Mouse (Mus musculus) lung, embryonic 16.5 days (tissue): ENCODE measurements around the gene Olfr510. TPM values are rescaled to one million over a fixed set of nuclear protein-coding genes. Genes with fewer than 3 reads are reported as not detected.

Experiments used
- polyA plus RNA-seq: library from polyadenylated mRNA; unstranded; fragments of >200 nt; fragmentation: Nextera tagmentation; extraction: Ambion mirVana; gene quantifications from 2 replicates; pipeline ENCODE4 v1.2.1, GENCODE M21; 2015

The Olfr510 gene
- polyA plus RNA-seq, 1 experiment from 2014 or later, result not detected

Other genes with a start within 250 kb of the Olfr510 start
- not detected in 2 replicates for gene Olfr497, start 246.0 kb upstream of the Olfr510 start, polyA plus RNA-seq
- not detected in 2 replicates for gene Olfr498, start 201.1 kb upstream of the Olfr510 start, polyA plus RNA-seq
- not detected in 2 replicates for gene Olfr502, start 141.4 kb upstream of the Olfr510 start, polyA plus RNA-seq
- gene Olfr503, start 121.9 kb upstream of the Olfr510 start, polyA plus RNA-seq, result not detected in 2 replicates
- not detected in 2 replicates for gene Olfr504, start 100.6 kb upstream of the Olfr510 start, polyA plus RNA-seq
- gene Olfr506, start 55.6 kb upstream of the Olfr510 start, polyA plus RNA-seq, result not detected in 2 replicates
- not detected in 2 replicates for gene Olfr507, start 44.6 kb upstream of the Olfr510 start, polyA plus RNA-seq
- gene Olfr508, start 36.4 kb upstream of the Olfr510 start, polyA plus RNA-seq, result not detected in 2 replicates
- 0.04 TPM in 1 of 2 replicates, not detected in the other for gene Olfr509, start 14.5 kb upstream of the Olfr510 start, polyA plus RNA-seq
- gene Olfr512, start 46.9 kb downstream of the Olfr510 start, polyA plus RNA-seq, result not detected in 2 replicates
- gene Olfr513, start 84.6 kb downstream of the Olfr510 start, polyA plus RNA-seq, result not detected in 2 replicates
- not detected in 2 replicates for gene Olfr514, start 159.6 kb downstream of the Olfr510 start, polyA plus RNA-seq
- not detected in 2 replicates for gene Olfr516, start 184.1 kb downstream of the Olfr510 start, polyA plus RNA-seq
- gene Olfr517, start 206.0 kb downstream of the Olfr510 start, polyA plus RNA-seq, result not detected in 2 replicates
- gene Olfr518, start 218.6 kb downstream of the Olfr510 start, polyA plus RNA-seq, result not detected in 2 replicates
- not detected in 2 replicates for gene Olfr519, start 228.0 kb downstream of the Olfr510 start, polyA plus RNA-seq